Mouse (Mus musculus) T-helper 1 cell (primary cell): Measurements from ENCODE around the gene Smarcd2.
"Not testable (repeated sequence)": the region's sequence is repeated elsewhere in the genome, so short reads cannot be mapped to it uniquely, and the experiment has no call there.

Experiments used
- in situ Hi-C: fragments of 300-600 bp; cut with MboI, MseI; formaldehyde crosslinking; loops from one replicate; pipeline ENCODE4 v1.15.1; 2025; ENCODE audit warnings: high pct_unique_total_duplicates

Smarcd2 gene

GRCm38 (mm10) chr11:106249326-106249725, 23.4 kb downstream of the Smarcd2 start:
- in situ Hi-C loops: loop anchor here (10.0 kb wide), 1 partner anchor 1725 kb away; no protein-coding TSS in a partner anchor

- in situ Hi-C loops: loop anchor here (10.0 kb wide), 1 partner anchor 1722 kb away; no protein-coding TSS in a partner anchor
Measured at GRCm38 (mm10) chr11:106246834-106247233, 25.9 kb downstream of the Smarcd2 start.

GRCm38 (mm10) chr11:106233978-106234377, 38.8 kb downstream of the Smarcd2 start:
- in situ Hi-C loops: not testable (repeated sequence)

GRCm38 (mm10) chr11:106220603-106221002, 52.2 kb downstream of the Smarcd2 start:
- in situ Hi-C loops: loop anchor here (5.0 kb wide), 1 partner anchor 42 kb away; no protein-coding TSS in a partner anchor

GRCm38 (mm10) chr11:106216730-106217490, 55.9 kb downstream of the Smarcd2 start, which contains the start of gene Ddx42:
Ddx42 (plus strand) TSS chr11:106216926.
- in situ Hi-C loops: no loop called here

- in situ Hi-C loops: no loop called here
Measured at GRCm38 (mm10) chr11:106215927-106216729, 56.6 kb downstream of the Smarcd2 start, which contains the start of gene Ccdc47. Ccdc47 (minus strand) TSS chr11:106216344.

- in situ Hi-C loops: no loop called here
Measured at GRCm38 (mm10) chr11:106215450-106215859, 57.3 kb downstream of the Smarcd2 start.

- in situ Hi-C loops: no loop called here
Measured at GRCm38 (mm10) chr11:106214856-106215255, 57.9 kb downstream of the Smarcd2 start.
